Mouse (Mus musculus): ENCODE results near the gene Arsa.
"Not testable (repeated sequence)": the region's sequence is repeated elsewhere in the genome, so short reads cannot be mapped to it uniquely, and the experiment has no call there.

Arsa gene

GRCm38 (mm10) chr15:89452906-89453864 lies 24.0 kb downstream of the Arsa start:
- DNase-seq = peak; percentile 53

GRCm38 (mm10) chr15:89442486-89443070 lies 34.6 kb downstream of the Arsa start:
- DNase-seq = no peak

GRCm38 (mm10) chr15:89435878-89436277 lies 41.3 kb downstream of the Arsa start:
- no peak for DNase-seq

GRCm38 (mm10) chr15:89434136-89434535 lies 43.1 kb downstream of the Arsa start:
- DNase-seq = no peak

- DNase-seq = no peak
Observed at GRCm38 (mm10) chr15:89432946-89433345, 44.3 kb downstream of the Arsa start.

GRCm38 (mm10) chr15:89431806-89432205 lies 45.4 kb downstream of the Arsa start:
- DNase-seq = no peak

GRCm38 (mm10) chr15:89431271-89431670 lies 46.0 kb downstream of the Arsa start:
- no peak for DNase-seq

GRCm38 (mm10) chr15:89430771-89431170 lies 46.5 kb downstream of the Arsa start:
- not testable (repeated sequence) for DNase-seq

GRCm38 (mm10) chr15:89430341-89430740 lies 46.9 kb downstream of the Arsa start:
- DNase-seq = no peak

GRCm38 (mm10) chr15:89429352-89430221 lies 47.6 kb downstream of the Arsa start, which contains the start of the genes C730034F03Rik, Gm44502 and Chkb:
Gene C730034F03Rik, plus strand, starts transcription at chr15:89429589.
Gene Gm44502, minus strand, starts transcription at chr15:89429696.
Gene Chkb, minus strand, starts transcription at chr15:89429908.
- DNase-seq = peak; percentile 91

GRCm38 (mm10) chr15:89428821-89429351 lies 48.3 kb downstream of the Arsa start:
- DNase-seq = no peak

- DNase-seq = no peak
Observed at GRCm38 (mm10) chr15:89428136-89428790, 49.0 kb downstream of the Arsa start.

- DNase-seq = no peak
Observed at GRCm38 (mm10) chr15:89426716-89427115, 50.5 kb downstream of the Arsa start.

GRCm38 (mm10) chr15:89425711-89426121 lies 51.5 kb downstream of the Arsa start, which contains the start of gene Cpt1b:
Gene Cpt1b, minus strand, starts transcription at chr15:89425863.
- no peak for DNase-seq

GRCm38 (mm10) chr15:89424621-89425020 lies 52.6 kb downstream of the Arsa start:
- DNase-seq = no peak

All from thymus, postnatal 25 days (tissue).